Mouse (Mus musculus): ENCODE data around the gene Arl6. TPM values are rescaled to one million over a fixed set of nuclear protein-coding genes. Genes with fewer than 3 reads are reported as not detected.

Arl6 gene
- polyA plus RNA-seq, 1 experiment = 12.0 TPM

DNA sequence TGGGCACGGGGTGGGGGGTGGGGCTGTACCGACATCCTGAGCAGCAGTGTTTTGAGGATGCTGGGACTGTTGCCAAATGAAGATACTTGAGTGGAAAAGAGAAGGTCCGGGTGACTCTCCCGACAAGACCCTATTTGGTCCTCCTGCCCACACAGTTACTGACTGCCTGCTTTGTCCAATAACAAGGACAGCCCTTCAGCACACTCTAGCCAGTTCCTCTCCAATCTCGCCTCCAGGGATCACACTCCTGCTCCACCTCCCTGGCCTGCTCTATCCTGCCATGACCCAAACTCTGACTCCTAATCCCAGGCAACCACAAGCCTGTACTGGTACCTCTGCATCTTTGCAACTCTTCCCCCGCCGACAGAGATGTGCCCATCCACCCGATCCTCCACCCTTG is 69.4 kb downstream of the Arl6 start:
- H3K4me1 ChIP-seq (ENCODE audit: control insufficient read depth, insufficient read depth, low read length) = peaks cover 13% of the 10 kb centered on the region
- TF ChIP-seq POLR2A (IDR thresholded peaks at IDR 0.05; ENCODE audit: borderline replicate concordance, low read depth, low read length) (no peak), CTCF (IDR thresholded peaks at IDR 0.05; ENCODE audit: low read depth, low read length) (no peak)
- no peak overlapping the region for H3K4me3 ChIP-seq (ENCODE audit: insufficient read depth, low read length)
- H3K27ac ChIP-seq (ENCODE audit: insufficient read depth, low read depth, low read length) = no peak overlapping the region

- Histone ChIP-seq H3K27ac (ENCODE audit: insufficient read depth, low read depth, low read length) (0 out of 2 replicates have a peak overlapping the region, but pooled peaks have one; percentile 29), H3K4me1 (ENCODE audit: control insufficient read depth, insufficient read depth, low read length) (peaks cover 13% of the 10 kb centered on the region), H3K4me3 (ENCODE audit: insufficient read depth, low read length) (no peak overlapping the region)
- TF ChIP-seq CTCF (IDR thresholded peaks at IDR 0.05; ENCODE audit: low read depth, low read length) (no peak), POLR2A (IDR thresholded peaks at IDR 0.05; ENCODE audit: borderline replicate concordance, low read depth, low read length) (no peak)
Measured at GRCm38 (mm10) chr16:59567721-59568381, 71.3 kb downstream of the Arl6 start.

GRCm38 (mm10) chr16:59566437-59566836 is 72.8 kb downstream of the Arl6 start:
- H3K27ac ChIP-seq (ENCODE audit: insufficient read depth, low read depth, low read length) = no peak overlapping the region
- TF ChIP-seq CTCF (IDR thresholded peaks at IDR 0.05; ENCODE audit: low read depth, low read length) (no peak), POLR2A (IDR thresholded peaks at IDR 0.05; ENCODE audit: borderline replicate concordance, low read depth, low read length) (no peak)

GRCm38 (mm10) chr16:59565631-59566030 is 73.6 kb downstream of the Arl6 start:
- H3K4me1 ChIP-seq (ENCODE audit: control insufficient read depth, insufficient read depth, low read length) = peaks cover 16% of the 10 kb centered on the region
- H3K27ac ChIP-seq (ENCODE audit: insufficient read depth, low read depth, low read length) = no peak overlapping the region
- H3K4me3 ChIP-seq (ENCODE audit: insufficient read depth, low read length) = no peak overlapping the region
- no peak for TF ChIP-seq POLR2A (IDR thresholded peaks at IDR 0.05; ENCODE audit: borderline replicate concordance, low read depth, low read length)
- TF ChIP-seq CTCF (IDR thresholded peaks at IDR 0.05; ENCODE audit: low read depth, low read length) = no peak

More at GRCm38 (mm10) chr16:59566437-59566836, 72.8 kb downstream of the Arl6 start:
- Histone ChIP-seq H3K4me1 (ENCODE audit: control insufficient read depth, insufficient read depth, low read length) (peaks cover 13% of the 10 kb centered on the region), H3K4me3 (ENCODE audit: insufficient read depth, low read length) (no peak overlapping the region)

DNA sequence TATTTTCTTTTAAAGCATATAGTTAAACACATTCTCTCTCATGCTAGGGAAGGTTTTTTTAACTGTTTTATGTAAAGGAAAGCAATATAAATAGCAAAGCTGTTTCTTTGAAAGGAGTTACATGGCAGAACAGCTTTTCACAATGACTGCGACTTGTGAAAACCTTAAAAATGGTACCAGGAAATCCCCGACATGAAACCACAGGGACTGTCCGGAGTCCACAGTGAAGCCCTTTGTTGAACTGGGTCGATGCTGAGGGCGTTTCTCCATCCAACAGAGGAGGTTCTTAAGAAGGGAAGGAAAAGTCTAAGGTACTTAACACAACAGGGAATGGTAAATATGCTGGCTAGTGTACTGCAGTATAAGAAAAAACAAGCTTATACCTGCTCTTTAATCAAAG is 75.2 kb downstream of the Arl6 start:
- no peak overlapping the region for H3K4me3 ChIP-seq (ENCODE audit: insufficient read depth, low read length)
- TF ChIP-seq CTCF (IDR thresholded peaks at IDR 0.05; ENCODE audit: low read depth, low read length) (no peak), POLR2A (IDR thresholded peaks at IDR 0.05; ENCODE audit: borderline replicate concordance, low read depth, low read length) (no peak)
- H3K27ac ChIP-seq (ENCODE audit: insufficient read depth, low read depth, low read length) = no peak overlapping the region
- peaks cover 23% of the 10 kb centered on the region for H3K4me1 ChIP-seq (ENCODE audit: control insufficient read depth, insufficient read depth, low read length)

Other genes starting within 250 kb of the Arl6 start
- gene Gabrr3, start 232.1 kb downstream of the Arl6 start, polyA plus RNA-seq (2012; ENCODE audit: insufficient read depth, insufficient read length, missing spikeins) = not detected in 2 replicates
- gene Riox2, start 167.6 kb downstream of the Arl6 start, polyA plus RNA-seq (2012; ENCODE audit: insufficient read depth, insufficient read length, missing spikeins) = 17.1 and 18.0 TPM in 2 replicates
- gene Crybg3, start 38.4 kb downstream of the Arl6 start, polyA plus RNA-seq (2012; ENCODE audit: insufficient read depth, insufficient read length, missing spikeins) = 21.4 and 25.8 TPM in 2 replicates

Measured in bone marrow macrophage, adult 2 months (primary cell).